Mouse (Mus musculus) CH12.LX (cell line): ENCODE data around the gene Gm9918.

Source experiments
- CHD1 ChIP-seq: IDR thresholded peaks from 2 replicates; pipeline ENCODE4 v1.6.1; 2012; ENCODE audit warnings: low read depth, low read length, improper control_type of control experiment, inconsistent platforms
- CTCF ChIP-seq, 2 experiments: IDR thresholded peaks in 1 of 2; conservative IDR thresholded peaks in 1 of 2; 2 replicates each; pipeline ENCODE4 v1.5.1; 2011 to 2012; ENCODE audit warnings: low read depth in 2 of 2, low read length in 2 of 2, improper control_type of control experiment in 1 of 2, inconsistent platforms in 1 of 2, mild to moderate bottlenecking in 1 of 2, moderate library complexity in 1 of 2
- EP300 ChIP-seq: IDR thresholded peaks from 2 replicates; pipeline ENCODE4 v1.6.1; 2011; ENCODE audit warnings: low read length, improper control_type of control experiment
- KAT2A ChIP-seq: IDR thresholded peaks from 2 replicates; pipeline ENCODE4 v1.6.1; 2012; ENCODE audit warnings: low read length, improper control_type of control experiment, inconsistent platforms; ENCODE audit not compliant: insufficient replicate concordance
- MAX ChIP-seq: IDR thresholded peaks from 2 replicates; pipeline ENCODE4 v1.6.1; 2011; ENCODE audit warnings: low read length, improper control_type of control experiment
- MXI1 ChIP-seq: IDR thresholded peaks from 2 replicates; pipeline ENCODE4 v1.6.1; 2011; ENCODE audit warnings: mild to moderate bottlenecking, low read depth, low read length, improper control_type of control experiment
- POLR2A ChIP-seq: IDR thresholded peaks from 2 replicates; pipeline ENCODE4 v1.6.1; 2011; ENCODE audit warnings: low read depth, mild to moderate bottlenecking, improper control_type of control experiment, low read length
- SMC3 ChIP-seq: IDR thresholded peaks from 2 replicates; pipeline ENCODE4 v1.6.1; 2011; ENCODE audit warnings: low read depth, low read length, improper control_type of control experiment
- TCF12 ChIP-seq: IDR thresholded peaks from 2 replicates; pipeline ENCODE4 v1.6.1; 2014; ENCODE audit warnings: low read depth, mild to moderate bottlenecking, inconsistent platforms, low read length, improper control_type of control experiment

DNA sequence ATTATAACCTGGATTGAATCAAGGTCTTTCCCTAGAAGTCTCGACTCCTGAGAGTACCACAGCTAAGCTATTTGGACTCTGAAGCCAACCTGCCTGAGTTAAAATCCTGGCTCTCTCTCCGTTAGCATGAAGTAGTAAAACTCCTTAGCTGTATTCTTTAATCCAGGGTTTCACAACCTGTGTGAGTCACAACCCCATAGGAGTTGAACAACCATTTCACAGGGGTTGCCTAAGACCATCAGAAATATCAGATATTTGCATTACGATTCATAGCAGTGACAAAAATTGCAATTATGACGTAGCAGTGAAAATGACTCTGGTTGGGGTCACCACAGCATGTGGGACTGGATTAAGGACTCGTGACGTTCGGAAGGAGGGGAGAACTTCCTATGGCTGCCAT, 37.6 kb upstream of the Gm9918 start:
- TF ChIP-seq SMC3 (no peak), MAX (no peak), KAT2A (no peak), MXI1 (no peak), EP300 (no peak), POLR2A (no peak), CHD1 (no peak), CTCF (conservative IDR thresholded peaks at IDR 0.05 in 1 of 2, IDR thresholded peaks at IDR 0.05 in 1 of 2; ENCODE audit: low read depth in 2 of 2, low read length in 2 of 2) (no peak), TCF12 (no peak)
